Mouse (Mus musculus) gastrocnemius, postnatal 36 days (tissue): ENCODE measurements at regions not wholly inside any gene's neighbourhood (a gene's known extent, or its start where the extent isn't known, plus 50 kb on each side); places are given as distances from the start of the nearest gene placed in this dataset.

Experiments used
- microRNA-seq, 2 experiments: library from miRNA; unstranded; fragments of <30 nt; microRNA quantifications; one replicate each; pipeline ENCODE4 v1.2.0; 2021

Small RNA genes lying in the stretch of these regions (microRNA-seq; reads per million reads assigned to microRNA genes)
- 0 reads per million in 2 experiments for gene Mir6350
